Mouse (Mus musculus) gastrocnemius, postnatal 14 days (tissue): ENCODE data around the gene Fras1. TPM values are rescaled to one million over a fixed set of nuclear protein-coding genes. Genes with fewer than 3 reads are reported as not detected.

Experiments
- DNase-seq: peaks from one replicate; pipeline ENCODE4 v3.0.0; 2021; ENCODE audit warnings: mixed read lengths
- intact Hi-C: fragments of 180-260 bp; cut with DNase I; formaldehyde crosslinking; loops from one replicate; pipeline ENCODE4 v1.15.1; 2025; ENCODE audit warnings: low total_unique reads
- total RNA-seq, 2 experiments: library from RNA; stranded (reverse); gene quantifications; 2 replicates each; pipeline ENCODE4 v1.2.3; 2021

The Fras1 gene
- total RNA-seq, 2 experiments from 2014 or later: 8.7 to 10.6 TPM

DNA sequence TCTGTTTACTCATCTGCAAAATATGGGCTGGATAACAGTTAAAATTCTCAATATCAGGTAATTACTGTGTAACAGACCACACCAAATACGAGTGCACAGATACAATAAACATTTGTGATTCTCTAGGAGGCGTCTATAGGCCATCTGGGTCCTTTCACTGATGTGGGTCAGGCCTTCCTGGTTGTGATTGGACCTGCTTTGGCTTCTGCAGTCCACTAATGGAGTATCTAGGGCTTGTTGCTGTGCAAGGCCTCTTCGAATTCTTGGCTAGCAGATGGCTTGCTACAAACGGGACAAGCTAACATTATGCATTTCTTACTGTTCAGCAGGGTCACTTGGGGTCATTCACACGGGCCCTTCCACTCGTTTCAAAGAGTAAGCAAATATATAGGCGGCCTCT, 92.7 kb downstream of the Fras1 start:
- DNase-seq: no peak
- intact Hi-C loops: no loop called here

DNA sequence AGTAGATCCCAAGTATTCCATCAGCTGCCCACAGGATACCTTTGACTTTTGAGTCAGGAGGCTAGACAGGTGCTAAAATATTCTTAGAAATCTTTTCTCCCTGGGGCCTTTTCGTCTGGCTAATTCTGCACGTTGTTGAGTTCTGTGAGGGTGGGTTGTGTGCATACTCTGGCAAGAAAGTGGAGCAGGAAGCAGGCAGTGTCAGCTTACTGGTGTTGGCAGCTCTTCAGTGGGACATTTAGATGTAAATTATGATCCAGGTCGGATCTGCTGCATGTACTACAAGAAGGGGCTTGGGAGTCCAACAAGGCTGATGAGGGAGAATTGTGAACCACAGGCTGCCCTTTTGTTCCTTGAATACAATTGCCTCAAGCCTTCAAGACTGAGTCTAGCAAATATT, 98.2 kb downstream of the Fras1 start:
- intact Hi-C loops: no loop called here
- DNase-seq: no peak

DNA sequence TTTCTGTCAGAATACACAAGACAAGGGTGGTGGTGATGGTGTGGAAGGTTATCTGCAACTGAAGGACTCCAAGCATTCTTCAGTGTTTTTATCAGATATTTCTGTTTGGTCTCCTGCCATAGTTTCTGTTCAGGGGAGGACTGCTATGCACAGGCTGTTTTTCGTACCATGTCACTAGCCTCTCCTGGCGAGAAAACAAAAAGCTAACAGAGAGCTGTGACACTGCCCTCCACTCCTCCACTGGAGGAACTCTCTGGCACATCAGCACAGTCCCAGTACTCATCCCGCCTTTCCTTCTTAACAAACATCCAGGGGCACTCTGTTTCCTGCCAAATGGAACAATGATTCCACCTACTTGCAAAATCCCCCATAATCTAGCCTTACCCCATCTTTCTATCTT, 101.7 kb downstream of the Fras1 start:
- intact Hi-C loops: no loop called here
- no peak for DNase-seq

DNA sequence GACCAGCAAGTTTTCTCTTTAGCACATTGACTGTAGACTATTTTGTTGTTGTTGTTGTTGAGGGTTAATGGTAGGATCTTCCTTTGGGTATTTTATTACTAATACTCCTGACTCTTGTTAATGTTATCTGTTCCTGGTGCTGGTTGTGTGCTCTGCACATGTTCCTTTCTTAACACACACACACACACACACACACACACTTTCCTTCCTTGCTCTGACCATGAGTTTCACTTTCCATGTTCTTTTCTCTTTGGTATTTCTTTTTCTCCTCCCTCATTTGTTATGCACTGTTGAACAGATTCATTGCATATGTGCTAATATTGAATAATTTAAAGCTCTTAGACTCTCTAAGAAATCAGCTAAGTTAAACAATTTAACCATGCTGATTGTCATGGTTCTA, 105.2 kb downstream of the Fras1 start:
- DNase-seq: no peak
- intact Hi-C loops: no loop called here

DNA sequence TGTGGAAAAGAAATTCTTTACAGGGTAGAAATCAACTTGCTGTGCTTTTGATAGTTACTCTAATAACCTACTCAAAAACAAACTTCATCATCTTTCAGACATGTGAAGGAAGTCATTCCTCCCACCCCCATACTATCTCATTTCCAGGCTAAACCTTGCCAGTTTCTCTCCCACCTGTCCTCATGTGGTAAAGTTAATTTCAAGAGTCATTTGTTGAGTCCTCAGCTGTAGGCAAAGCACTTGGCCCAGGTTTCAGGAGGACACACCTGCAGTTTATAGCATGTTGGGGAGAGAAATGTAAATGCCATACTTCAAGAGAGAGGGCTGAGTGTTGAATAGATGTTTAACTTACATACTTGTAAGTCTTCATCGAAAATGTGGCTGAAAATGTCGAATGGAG, 107.4 kb downstream of the Fras1 start:
- no peak for DNase-seq
- intact Hi-C loops: no loop called here

DNA sequence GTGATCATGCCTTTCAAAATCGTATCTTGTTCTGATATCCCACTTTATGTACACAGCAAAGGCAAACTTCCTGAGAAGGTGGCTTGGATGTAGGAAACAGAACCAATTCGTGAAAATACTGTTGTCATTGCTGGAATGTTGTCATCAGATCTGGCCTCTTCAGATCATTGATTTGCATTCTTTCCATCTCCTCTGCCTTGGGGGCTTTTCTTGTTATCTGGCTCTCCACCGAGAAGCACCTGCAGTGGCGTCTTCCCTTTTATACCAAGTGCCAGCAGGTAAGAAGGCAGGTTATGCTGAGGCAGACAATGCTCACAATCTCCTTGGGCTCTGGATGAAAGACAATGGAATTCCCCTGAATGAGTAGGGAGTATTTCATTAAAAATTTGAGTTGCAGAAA, 108.3 kb downstream of the Fras1 start:
- intact Hi-C loops: no loop called here
- DNase-seq: no peak

DNA sequence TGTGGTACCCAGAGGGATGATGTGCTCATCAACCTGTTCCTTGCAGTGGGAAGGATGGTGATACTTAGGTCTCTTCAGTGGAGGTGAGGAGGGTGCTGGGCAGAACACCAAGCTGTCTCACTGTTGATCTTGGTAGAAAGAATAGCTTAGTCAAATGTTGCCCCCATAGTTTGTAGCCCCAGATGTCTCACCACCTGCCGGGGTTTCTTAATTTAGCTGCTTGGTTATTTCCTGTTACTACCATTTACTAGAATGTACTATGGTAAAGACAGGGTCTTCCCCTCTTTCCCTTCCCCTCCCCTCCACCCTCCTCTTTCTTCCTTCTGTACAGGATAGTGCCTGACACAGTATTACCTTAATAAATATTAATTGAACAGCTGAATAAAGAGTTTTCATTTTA, 118.7 kb downstream of the Fras1 start:
- intact Hi-C loops: no loop called here
- DNase-seq: no peak

DNA sequence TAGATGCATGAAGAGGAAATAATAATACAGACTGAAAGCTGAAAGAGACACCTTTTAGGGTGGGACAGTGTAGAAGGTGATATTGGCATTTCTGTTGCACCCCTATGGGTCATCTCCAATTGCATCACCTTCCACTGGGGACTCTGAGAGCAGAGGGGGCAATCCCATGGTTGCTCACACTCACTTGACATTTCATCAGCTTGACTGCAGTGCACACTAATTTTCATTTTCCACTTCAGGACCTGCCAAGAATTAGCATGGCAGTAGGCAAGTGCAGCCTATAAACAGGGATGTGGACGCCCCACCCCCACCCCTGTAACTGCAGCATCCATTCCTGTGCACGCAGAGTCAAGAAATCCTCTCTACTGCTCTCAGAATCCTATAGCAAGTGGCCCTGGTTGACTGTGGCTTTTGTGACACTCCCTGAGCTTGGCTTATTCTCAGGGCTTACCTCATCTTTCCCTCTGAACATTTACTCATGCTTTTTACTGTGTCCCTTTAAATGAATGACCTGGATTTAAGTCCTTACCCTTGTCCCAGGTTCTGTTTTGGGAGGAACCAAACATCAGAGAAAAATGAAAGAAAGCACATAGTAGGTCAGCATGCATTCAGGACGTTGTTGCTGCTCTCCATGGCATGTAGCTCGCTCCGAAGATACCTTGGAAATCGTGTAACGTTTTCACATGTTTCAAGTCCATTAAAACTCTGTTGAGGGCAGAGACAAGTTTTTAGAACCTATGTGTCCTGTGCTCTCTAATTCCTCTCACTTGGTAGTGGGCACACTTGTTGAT, 120.9 kb downstream of the Fras1 start:
- intact Hi-C loops: no loop called here

DNA sequence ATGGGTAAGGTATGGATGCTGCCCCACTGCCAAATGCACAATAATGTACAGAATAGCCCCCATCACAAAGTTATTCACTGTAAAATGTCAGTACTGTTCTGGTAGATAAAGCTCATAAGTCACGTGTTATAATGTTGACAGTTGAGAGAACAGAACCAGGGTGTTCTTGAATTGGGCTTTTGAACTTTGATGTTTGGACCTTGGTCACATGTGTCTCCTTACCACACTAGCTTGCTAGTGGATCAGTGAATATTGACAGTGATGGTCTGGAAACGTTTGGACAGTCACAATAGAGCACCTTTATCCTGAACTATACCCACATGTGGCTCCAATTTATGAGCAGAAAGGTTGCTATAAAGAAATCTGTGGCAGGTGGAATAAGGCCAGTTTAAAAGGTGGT, 124.3 kb downstream of the Fras1 start:
- intact Hi-C loops: no loop called here
- DNase-seq: no peak

More for the DNA sequence above, 120.9 kb downstream of the Fras1 start:
- DNase-seq: no peak

DNA sequence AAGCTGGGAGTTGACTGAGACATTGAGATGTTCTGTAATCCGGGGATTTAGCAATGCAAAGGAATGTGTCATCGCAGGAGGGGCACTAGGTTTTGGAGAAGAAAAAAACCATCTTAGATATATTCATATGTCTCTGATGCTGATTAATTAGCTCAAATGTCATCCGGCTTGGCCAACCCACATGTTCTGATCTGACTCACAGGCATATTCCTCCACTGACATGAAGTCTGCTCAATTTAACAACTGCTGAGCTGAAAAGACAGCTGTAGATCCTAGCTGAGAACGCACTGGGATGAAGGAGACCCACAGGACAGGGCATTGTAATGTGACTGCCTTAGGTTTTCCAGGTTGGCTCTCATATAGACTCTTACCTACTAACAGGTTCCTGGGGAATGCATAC, 128.0 kb downstream of the Fras1 start:
- intact Hi-C loops: no loop called here
- DNase-seq: no peak

DNA sequence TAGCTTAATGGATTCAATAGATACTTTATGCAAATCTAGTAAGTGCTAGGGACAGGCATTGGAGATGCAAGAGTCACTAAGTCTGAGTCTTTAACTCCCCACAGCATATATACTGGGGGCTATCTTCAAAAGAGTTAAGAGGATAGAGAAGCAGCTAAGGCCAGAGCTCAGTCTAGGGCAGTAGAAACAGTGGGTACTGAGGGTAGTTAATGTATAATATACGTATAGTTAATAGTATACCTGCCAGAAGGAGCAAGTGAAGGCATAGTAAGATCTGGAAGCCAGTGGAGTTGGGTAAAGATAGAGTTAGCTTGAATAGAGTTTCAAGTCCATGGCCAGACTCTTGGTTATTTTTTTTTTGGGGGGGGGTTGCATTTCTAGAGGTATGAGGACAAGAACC, 128.6 kb downstream of the Fras1 start:
- intact Hi-C loops: no loop called here
- no peak for DNase-seq

DNA sequence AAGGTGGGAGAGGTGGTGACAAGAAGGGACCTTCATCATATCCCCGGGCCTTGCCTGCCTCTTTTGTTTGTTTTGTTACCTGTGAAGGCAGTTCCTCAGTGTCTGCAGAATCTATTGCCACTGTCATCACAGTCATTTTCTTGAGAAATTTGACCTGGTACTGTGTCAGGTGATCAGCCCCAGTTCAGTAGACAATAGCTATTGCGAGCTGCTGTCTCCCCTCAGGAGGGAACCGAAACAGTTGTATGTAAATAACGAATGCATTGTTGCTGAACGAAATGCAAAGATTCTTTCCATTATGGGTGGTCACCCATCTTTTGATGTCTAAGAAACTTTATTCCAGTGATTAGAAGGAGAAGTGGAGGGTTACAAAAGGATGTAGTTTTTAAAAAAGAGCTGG, 137.2 kb downstream of the Fras1 start:
- DNase-seq: no peak
- intact Hi-C loops: no loop called here

DNA sequence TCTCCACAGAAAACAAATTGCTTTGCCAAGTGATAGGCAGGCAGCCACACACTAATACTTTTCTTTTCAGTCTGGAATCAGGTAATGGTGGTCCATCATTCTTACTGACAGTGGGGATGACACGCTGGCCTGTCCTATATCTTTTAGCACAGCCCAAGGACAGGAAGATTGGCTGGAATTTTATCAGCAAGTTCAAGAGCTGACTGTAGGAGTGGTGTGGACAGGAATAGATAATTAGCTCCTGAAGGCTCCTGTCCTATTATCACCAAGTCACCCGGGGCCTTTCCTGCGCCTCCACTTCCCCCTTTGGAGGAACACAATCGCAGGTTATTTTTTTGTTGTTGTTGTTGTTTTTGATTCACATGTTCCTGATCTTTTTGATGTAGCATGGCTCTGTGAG, 139.6 kb downstream of the Fras1 start:
- intact Hi-C loops: no loop called here
- DNase-seq: no peak

DNA sequence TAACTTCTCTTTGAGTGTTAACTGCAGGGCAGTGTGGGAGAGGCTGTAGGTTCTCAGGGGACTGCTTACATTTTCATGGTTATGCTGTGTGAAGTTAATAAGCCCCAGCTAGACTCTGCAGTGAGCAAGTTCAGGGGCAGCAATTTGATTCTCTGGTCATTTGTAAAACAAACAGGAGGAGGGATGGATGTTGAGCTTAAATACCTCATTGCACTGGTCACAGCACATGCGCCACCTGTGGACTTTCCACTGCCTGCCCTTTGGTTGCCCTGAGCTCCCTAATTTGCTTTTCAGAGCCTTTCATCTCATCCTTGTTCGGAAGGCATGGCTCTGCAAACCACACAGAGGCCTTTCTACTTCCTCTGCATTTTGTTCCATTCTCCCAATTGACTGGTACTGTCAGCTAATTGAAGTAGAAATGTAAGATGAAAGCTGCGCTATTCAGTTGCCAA, 142.1 kb downstream of the Fras1 start:
- intact Hi-C loops: no loop called here
- DNase-seq: no peak

DNA sequence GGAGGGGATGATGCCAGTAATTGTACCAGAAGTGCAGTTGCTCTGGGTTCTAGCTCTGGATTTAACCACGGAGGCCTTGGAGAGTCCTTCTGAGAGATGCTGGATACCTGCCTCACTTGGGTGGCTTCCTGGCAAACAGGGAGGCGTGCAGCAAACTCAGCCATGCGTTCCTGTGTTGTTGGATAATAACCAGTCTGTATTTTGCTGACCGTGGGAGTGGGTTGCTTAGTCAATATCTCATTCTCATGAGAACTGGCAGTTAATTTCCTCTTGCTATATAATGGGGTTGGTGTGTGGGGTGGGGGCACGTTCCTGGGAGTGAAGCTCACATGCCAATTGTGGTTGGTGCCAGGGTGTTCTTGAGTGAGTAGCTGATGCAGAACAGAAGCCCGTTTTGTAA, 142.6 kb downstream of the Fras1 start:
- intact Hi-C loops: no loop called here

DNA sequence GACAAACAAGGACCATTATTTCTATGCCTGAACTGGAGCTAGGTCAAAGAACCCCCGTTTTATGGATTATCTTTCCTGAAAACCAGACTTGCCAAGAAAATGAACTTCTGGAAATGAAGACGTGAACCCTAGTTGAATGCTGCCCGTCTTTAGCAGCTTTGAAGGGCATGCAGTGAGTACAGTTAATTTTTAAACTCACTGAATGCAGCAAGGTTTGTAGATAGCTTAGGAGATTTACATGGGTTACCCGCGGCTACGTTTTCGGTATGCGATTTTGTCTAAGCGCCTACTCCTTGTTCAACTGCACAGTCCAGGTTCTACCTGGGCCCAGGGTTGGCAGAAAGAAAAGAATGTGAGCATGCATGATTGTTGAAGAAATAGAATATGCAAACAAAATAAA, 147.8 kb downstream of the Fras1 start:
- no peak for DNase-seq
- intact Hi-C loops: no loop called here

More for the DNA sequence above, 142.6 kb downstream of the Fras1 start:
- DNase-seq: no peak

DNA sequence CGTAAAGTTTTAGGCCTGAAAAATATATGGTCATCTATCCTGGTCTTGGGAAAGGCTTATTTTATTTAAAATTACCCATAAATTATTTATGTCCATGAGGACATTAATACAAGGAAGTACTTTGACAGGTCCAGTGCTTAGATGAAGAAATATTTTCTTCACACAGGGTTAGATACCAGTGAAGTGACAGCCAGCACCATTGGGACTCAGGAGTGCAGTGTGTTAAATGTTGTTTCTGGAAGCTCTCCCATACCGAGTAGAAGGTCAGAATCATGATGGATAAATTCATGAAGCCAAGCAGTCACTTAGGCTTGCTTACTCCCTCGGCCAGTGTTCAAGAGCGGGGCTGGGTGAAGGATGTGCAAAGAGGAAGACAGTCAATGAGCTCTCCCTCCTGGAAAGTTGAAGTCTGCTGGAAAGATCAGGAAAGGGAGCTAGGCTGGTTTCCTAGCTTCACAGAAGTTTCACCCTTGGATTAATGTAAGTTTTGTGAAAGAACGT, 149.2 kb downstream of the Fras1 start:
- no peak for DNase-seq
- intact Hi-C loops: no loop called here

DNA sequence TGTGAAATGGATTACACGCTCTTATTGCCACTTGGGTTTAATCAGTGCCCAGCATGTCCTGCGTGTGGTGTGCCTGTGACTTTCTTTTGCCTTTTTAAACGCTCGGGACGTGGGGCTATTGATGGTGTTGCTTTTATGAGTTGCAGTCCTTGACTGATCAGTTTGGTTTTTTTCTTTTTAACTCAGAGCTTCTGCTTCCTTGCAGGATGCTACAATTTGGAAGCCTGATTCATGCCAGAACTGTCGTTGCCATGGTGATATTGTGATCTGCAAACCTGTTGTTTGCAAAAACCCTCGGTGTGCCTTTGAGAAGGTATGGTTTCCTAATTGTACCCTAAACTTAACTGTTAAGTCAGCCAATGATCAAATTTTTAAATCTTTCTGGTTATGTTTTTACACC, 154.5 kb downstream of the Fras1 start:
- intact Hi-C loops: no loop called here
- DNase-seq: no peak

DNA sequence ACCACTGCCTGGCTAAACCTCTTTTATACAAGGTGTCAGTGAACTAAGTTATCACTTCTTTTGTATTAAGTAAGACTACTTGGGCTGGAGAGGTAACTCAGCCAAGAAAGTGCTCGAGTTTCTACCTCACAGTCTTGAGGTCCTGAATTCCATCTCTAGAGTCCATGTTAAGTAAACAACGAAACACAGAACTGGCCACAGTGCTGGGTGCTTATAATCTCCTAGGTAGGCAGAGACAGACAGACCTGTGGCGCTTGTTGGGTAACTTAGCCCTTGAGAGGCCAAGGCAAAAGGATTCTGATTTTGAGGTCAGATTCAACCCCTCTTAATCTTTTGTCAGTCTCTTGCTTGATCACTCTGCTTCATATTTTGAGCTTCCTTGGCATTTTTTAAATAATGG, 156.8 kb downstream of the Fras1 start:
- no peak for DNase-seq
- intact Hi-C loops: no loop called here

DNA sequence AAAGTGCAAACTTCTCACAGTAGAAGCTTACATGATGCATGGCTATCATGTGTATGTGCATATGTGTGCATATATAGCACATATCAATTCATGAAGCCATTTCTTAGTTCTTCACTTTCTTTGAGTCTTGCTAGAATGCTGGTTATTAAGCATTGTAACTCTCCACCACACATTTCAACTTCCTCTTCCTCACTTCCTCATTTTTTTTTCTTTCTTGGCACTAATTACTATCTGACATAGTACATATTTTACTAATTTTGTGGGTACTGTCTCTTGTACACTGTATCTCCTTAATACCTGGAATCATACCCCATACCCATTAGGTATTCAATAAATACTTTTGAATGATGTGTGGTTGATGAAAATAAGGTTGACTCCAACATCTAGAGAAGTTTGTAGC, 158.2 kb downstream of the Fras1 start:
- DNase-seq: no peak
- intact Hi-C loops: no loop called here

DNA sequence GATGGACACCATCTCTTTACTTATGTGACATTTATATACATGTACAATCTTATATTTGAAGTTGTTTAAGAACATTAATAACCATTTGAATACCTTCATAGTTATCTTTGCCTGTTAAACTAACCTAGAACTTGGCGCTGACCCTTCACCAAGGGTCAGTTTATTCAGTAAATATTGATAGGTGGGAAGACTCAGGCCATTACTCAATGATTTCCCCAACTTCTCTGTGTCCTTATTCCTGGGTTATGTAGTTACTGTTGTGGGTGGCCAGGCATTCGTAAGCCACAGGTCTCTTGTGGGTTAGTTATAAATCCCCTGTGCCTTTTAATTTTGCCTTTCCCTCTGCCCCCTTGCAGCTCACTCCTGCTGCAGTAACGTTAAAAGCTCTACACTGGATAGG, 162.8 kb downstream of the Fras1 start:
- intact Hi-C loops: no loop called here

DNA sequence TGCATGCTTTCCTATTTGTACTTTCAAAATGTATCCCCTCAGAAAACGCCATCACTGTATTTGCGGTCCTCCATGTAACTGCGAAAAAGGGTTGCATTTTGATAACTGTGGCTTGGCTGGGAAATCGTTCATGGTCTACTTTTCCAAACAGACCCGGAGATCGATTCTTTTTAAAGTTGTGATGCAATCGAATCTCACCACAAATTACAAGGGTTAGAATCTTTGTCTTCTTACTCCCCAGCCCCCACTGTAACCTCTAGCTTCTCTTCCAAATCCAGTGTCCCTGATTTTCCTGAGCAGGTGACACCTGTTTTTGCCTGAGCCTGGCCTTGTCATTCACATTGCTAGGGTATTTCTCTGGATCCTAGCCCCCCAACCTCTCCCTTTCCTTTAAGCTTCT, 163.2 kb downstream of the Fras1 start:
- intact Hi-C loops: no loop called here
- DNase-seq: no peak

More for the DNA sequence above, 162.8 kb downstream of the Fras1 start:
- no peak for DNase-seq
